Mouse (Mus musculus) heart, embryonic 11.5 days (tissue): Measurements from ENCODE around the gene Gm10198. TPM values are rescaled to one million over a fixed set of nuclear protein-coding genes. Genes with fewer than 3 reads are reported as not detected.

Source experiments
- ATAC-seq: fragments of 200-750 bp; cut with Nextera tagmentation; replicated peaks from 2 replicates; pipeline ENCODE4 v1.8.0; 2017; ENCODE audit warnings: moderate library complexity; ENCODE audit not compliant: insufficient number of reproducible peaks, low FRiP score, low TSS enrichment
- H3K27ac ChIP-seq: fragments of 300-500 bp; sonication (generic); 2 replicates; pipeline ENCODE4 v1.5.1; 2014; ENCODE audit warnings: mild to moderate bottlenecking, low read depth, low read length
- H3K27me3 ChIP-seq: fragments of 300-500 bp; sonication (generic); 2 replicates; pipeline ENCODE4 v1.6.1; 2014; ENCODE audit warnings: mild to moderate bottlenecking, low read length, mixed read lengths; ENCODE audit not compliant: control insufficient read depth, insufficient read depth
- H3K36me3 ChIP-seq: fragments of 300-500 bp; sonication (generic); 2 replicates; pipeline ENCODE4 v1.6.1; 2014; ENCODE audit warnings: mild to moderate bottlenecking, low read length, moderate library complexity, mixed read lengths; ENCODE audit not compliant: control insufficient read depth, insufficient read depth
- H3K4me1 ChIP-seq: fragments of 300-500 bp; sonication (generic); 2 replicates; pipeline ENCODE4 v1.6.1; 2014; ENCODE audit warnings: low read length; ENCODE audit not compliant: control insufficient read depth, insufficient read depth
- H3K4me2 ChIP-seq: fragments of 300-500 bp; sonication (generic); 2 replicates; pipeline ENCODE4 v1.6.1; 2014; ENCODE audit warnings: mild to moderate bottlenecking, moderate library complexity
- H3K4me3 ChIP-seq: fragments of 300-500 bp; sonication (generic); 2 replicates; pipeline ENCODE4 v1.5.1; 2014; ENCODE audit warnings: low read depth, low read length
- H3K9ac ChIP-seq: fragments of 300-500 bp; sonication (generic); 2 replicates; pipeline ENCODE4 v1.6.1; 2014; ENCODE audit warnings: mild to moderate bottlenecking, low read depth, low read length, moderate library complexity
- H3K9me3 ChIP-seq: fragments of 300-500 bp; sonication (generic); replicated peaks from 2 replicates; pipeline ENCODE4 v1.6.1; 2016; ENCODE audit warnings: low read length; ENCODE audit not compliant: control insufficient read depth
- WGBS: fragments of 180-500 bp; shearing (Covaris S2); extraction: QIAGEN DNeasy Blood & Tissue Kit; methylation state at CpG from one replicate; pipeline ENCODE4 v1.1.7; 2014; ENCODE audit not compliant: insufficient replicate concordance; 5-methylcytosine and 5-hydroxymethylcytosine counted together
- polyA plus RNA-seq: library from polyadenylated mRNA; unstranded; fragments of >200 nt; fragmentation: Nextera tagmentation; extraction: Ambion mirVana; gene quantifications from 2 replicates; pipeline ENCODE4 v1.2.1, GENCODE M21; 2014

Gm10198 gene
- not detected in 2 replicates for polyA plus RNA-seq

DNA sequence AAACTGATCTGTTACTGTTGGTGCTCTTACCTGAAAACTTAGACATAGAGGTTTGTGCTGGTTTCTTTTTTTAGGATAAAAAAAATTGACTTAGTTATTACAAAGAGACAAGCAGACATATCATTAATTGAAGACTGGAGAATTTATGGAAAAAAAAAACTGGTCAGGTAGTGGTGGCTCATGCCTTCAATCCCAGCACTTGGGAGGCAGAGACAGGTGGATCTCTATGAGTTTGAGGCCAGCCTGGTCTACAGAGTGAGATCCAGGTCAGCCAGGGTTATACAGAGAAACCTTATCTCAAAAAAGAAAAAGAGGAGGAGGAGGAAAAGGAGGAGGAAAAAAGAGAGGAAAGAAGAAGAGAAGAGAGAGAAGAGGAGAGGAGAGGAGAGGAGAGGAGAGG, at the start of gene Gm10198:
Gene Gm10198 (plus strand): TSS at position 301 of the 400 bp plus-strand sequence.
- ATAC-seq, result no peak
- Histone ChIP-seq H3K27me3 (no peaks in the 10 kb centered on the region), H3K27ac (no peak within 1 kb of the TSS), H3K4me2 (no peak within 1 kb of the TSS), H3K4me3 (no peak within 1 kb of the TSS), H3K4me1 (no peaks in the 10 kb centered on the region), H3K9me3 (no peaks in the 10 kb centered on the region), H3K36me3 (no peaks in the 10 kb centered on the region), H3K9ac (no peak within 1 kb of the TSS)

DNA sequence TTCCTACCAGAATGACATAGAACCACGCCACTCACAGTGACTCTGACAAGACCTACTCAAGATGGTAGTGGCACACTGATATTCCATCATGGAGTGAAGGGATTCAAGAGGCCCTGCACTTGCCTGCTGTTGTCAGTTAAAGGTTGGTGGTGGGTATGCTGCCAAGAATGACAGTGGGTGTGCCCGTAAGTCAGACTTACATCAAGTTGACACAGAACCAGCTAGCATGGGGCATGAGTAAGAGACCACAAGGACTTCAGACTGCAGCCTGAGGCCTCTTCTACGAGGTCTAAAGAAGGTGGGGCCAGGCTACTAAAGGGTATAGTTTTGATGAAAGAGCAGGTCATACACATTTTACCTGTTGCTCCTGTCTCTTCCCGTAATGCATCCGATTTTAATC, 47.3 kb upstream of the Gm10198 start:
- no peak overlapping the region for H3K9ac ChIP-seq
- WGBS, result 81% methylated on average over 5 of the region's 5 CpGs
- no peak overlapping the region for H3K27ac ChIP-seq
- H3K27me3 ChIP-seq, result no peaks in the 10 kb centered on the region
- H3K9me3 ChIP-seq, result no peaks in the 10 kb centered on the region
- no peak for ATAC-seq
- H3K4me1 ChIP-seq, result no peaks in the 10 kb centered on the region
- no peaks in the 10 kb centered on the region for H3K36me3 ChIP-seq
- H3K4me2 ChIP-seq, result no peak overlapping the region
- H3K4me3 ChIP-seq, result no peak overlapping the region

DNA sequence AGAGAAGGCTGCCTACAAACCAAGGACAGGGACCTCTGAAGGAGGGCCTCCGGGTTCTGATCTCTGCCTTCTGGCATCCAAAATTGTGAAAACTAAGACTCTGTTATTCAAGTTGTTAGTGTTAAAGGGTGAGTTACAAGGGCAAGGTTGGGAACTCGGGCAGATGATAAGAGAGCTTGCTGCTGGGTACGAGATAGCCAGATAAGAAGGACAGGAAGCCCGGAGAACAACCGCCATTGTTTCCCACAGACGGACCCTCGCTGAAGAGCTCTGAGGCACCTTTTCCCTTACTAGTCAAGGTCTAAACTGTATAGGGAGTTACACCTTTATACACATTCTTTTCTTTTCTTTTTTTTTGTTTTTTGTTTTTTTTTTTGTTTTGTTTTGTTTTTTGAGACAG, 39.8 kb upstream of the Gm10198 start:
- Histone ChIP-seq H3K27ac (no peak overlapping the region), H3K36me3 (no peaks in the 10 kb centered on the region), H3K27me3 (no peaks in the 10 kb centered on the region), H3K4me2 (no peak overlapping the region), H3K9me3 (no peaks in the 10 kb centered on the region), H3K4me1 (peaks cover 4% of the 10 kb centered on the region; the same call in 1 of the 2 replicates), H3K4me3 (no peak overlapping the region), H3K9ac (no peak overlapping the region)
- ATAC-seq, result no peak
- 60% methylated on average over 7 of the region's 7 CpGs for WGBS

DNA sequence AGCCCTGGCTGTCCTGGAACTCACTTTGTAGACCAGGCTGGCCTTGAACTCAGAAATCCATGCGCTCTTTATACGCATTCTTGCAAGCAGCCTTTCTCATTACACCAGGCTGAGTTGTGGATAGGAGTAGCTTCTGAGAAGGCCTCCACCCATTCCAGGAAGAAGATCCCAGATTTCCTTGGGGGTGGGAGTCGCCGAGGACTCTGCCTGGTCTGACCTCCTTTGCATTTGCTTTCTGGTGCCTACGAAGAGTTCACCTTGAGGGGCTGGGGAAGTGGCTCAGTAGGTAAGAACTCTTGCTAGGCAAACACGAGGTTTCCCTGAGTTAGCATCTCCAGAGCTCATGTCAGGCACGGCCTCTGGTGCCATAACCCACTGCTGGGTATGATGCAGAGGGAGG, 39.4 kb upstream of the Gm10198 start:
- H3K4me2 ChIP-seq, result no peak overlapping the region
- no peak for ATAC-seq
- peaks cover 4% of the 10 kb centered on the region; the same call in 1 of the 2 replicates for H3K4me1 ChIP-seq
- no peak overlapping the region for H3K4me3 ChIP-seq
- H3K9me3 ChIP-seq, result no peaks in the 10 kb centered on the region
- 85% methylated on average over 7 of the region's 7 CpGs for WGBS
- H3K27ac ChIP-seq, result no peak overlapping the region
- H3K9ac ChIP-seq, result no peak overlapping the region
- H3K36me3 ChIP-seq, result no peaks in the 10 kb centered on the region
- no peaks in the 10 kb centered on the region for H3K27me3 ChIP-seq

GRCm38 (mm10) chr13:111553941-111554340, 38.6 kb upstream of the Gm10198 start:
- H3K4me3 ChIP-seq, result no peak overlapping the region
- no peak overlapping the region for H3K9ac ChIP-seq
- WGBS, result 70% methylated on average over 8 of the region's 8 CpGs
- H3K4me1 ChIP-seq, result peaks cover 4% of the 10 kb centered on the region; the same call in 1 of the 2 replicates
- H3K36me3 ChIP-seq, result no peaks in the 10 kb centered on the region
- no peaks in the 10 kb centered on the region for H3K27me3 ChIP-seq
- no peaks in the 10 kb centered on the region for H3K9me3 ChIP-seq
- no peak overlapping the region for H3K4me2 ChIP-seq
- ATAC-seq, result no peak
- no peak overlapping the region for H3K27ac ChIP-seq

DNA sequence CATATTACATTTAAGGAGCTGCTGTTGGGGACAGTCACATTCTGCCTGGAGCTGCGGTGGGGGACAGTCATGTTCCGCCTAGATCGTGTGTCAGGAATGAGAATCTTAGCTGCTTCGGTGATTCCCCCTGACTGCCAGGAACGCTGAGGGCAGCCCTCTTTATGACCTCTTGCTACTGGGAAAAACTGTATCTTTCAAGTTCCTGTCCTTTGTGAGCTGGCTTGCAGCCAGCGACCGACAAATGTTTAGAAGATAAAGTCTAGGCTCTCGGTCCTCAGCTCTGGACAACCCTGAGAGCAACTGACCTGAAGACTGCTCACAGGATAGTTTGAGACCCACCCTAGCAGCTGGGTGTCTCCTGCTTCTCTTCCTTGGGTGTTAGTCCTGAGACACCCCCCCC, 37.3 kb upstream of the Gm10198 start:
- 7% methylated on average over 8 of the region's 8 CpGs for WGBS
- Histone ChIP-seq H3K9me3 (no peaks in the 10 kb centered on the region), H3K27me3 (no peaks in the 10 kb centered on the region), H3K9ac (no peak overlapping the region), H3K4me1 (peaks cover 4% of the 10 kb centered on the region; the same call in 1 of the 2 replicates), H3K4me2 (peak overlapping the region; percentile 42), H3K27ac (no peak overlapping the region), H3K36me3 (no peaks in the 10 kb centered on the region), H3K4me3 (no peak overlapping the region)
- ATAC-seq, result no peak

DNA sequence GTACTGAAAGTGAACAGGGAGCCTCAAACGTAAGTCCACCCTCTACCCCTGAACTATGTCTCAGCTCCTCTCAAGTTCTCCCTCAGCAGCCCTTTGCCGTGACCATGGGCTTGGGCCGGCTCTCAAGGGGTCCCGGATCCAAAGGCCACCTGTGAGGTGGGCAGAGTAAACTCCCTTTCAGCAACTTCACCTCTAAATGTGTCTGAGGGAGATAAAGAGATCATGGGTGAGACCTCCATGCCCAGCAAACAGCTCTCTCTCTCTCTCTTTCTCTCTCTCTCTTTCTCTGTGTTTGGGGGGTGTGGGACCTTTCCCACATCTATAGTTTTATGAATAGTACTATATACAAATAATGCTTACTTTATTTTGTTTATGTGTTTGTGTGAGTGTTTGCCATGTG, 36.2 kb upstream of the Gm10198 start:
- H3K4me3 ChIP-seq, result no peak overlapping the region
- no peak overlapping the region for H3K4me2 ChIP-seq
- H3K4me1 ChIP-seq, result peaks cover 4% of the 10 kb centered on the region; the same call in 1 of the 2 replicates
- H3K9ac ChIP-seq, result no peak overlapping the region
- H3K27me3 ChIP-seq, result no peaks in the 10 kb centered on the region
- no peaks in the 10 kb centered on the region; the same call in 1 of the 2 replicates for H3K9me3 ChIP-seq
- no peak overlapping the region for H3K27ac ChIP-seq
- WGBS, result 75% methylated on average over 4 of the region's 4 CpGs
- ATAC-seq, result no peak
- H3K36me3 ChIP-seq, result no peaks in the 10 kb centered on the region

DNA sequence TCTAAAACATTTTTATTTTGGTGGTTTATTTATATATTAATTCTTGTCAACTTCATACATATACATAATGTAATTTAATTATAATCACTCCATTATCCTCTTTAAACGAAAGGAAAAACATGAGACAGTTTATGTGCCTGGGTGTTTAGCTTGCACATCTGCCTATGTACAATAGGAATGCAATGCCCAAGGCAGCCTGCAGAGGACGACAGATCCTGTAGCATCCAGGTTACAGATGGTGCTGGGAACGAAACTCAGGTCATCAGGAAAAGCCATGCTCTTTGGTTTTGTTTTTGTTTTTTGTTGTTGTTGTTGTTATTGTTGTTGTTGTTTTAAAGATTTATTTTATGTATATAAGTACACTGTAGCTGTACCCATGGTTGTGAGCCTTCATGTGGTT, 32.4 kb upstream of the Gm10198 start:
- Histone ChIP-seq H3K27me3 (no peaks in the 10 kb centered on the region), H3K27ac (no peak overlapping the region), H3K4me1 (no peaks in the 10 kb centered on the region), H3K4me2 (no peak overlapping the region), H3K4me3 (no peak overlapping the region), H3K9ac (no peak overlapping the region), H3K36me3 (no peaks in the 10 kb centered on the region), H3K9me3 (no peaks in the 10 kb centered on the region; the same call in 1 of the 2 replicates)
- ATAC-seq, result no peak
- WGBS, result 81% methylated on average over 3 of the region's 3 CpGs

- Histone ChIP-seq H3K27ac (no peak overlapping the region), H3K4me3 (no peak overlapping the region), H3K36me3 (no peaks in the 10 kb centered on the region), H3K9me3 (no peaks in the 10 kb centered on the region; the same call in 1 of the 2 replicates), H3K9ac (no peak overlapping the region), H3K27me3 (no peaks in the 10 kb centered on the region), H3K4me2 (no peak overlapping the region), H3K4me1 (no peaks in the 10 kb centered on the region)
- 81% methylated on average over 5 of the region's 5 CpGs for WGBS
- no peak for ATAC-seq
Measured at GRCm38 (mm10) chr13:111562595-111562994, 30.0 kb upstream of the Gm10198 start.
